Mouse (Mus musculus): ENCODE data around the gene Dmrtc2.

The Dmrtc2 gene

GRCm38 (mm10) chr7:24902630-24903443, 33.0 kb downstream of the Dmrtc2 start, which contains the start of gene Arhgef1:
Arhgef1 (plus strand) TSS chr7:24902912.
- DNase-seq: peak; percentile 86 to 89

- DNase-seq: no peak
Measured at GRCm38 (mm10) chr7:24903444-24903825, 33.6 kb downstream of the Dmrtc2 start.

GRCm38 (mm10) chr7:24904070-24904483, 34.2 kb downstream of the Dmrtc2 start:
- peak; percentile 98 to 99 for DNase-seq

GRCm38 (mm10) chr7:24904936-24905335, 35.1 kb downstream of the Dmrtc2 start:
- peak; percentile 67 to 81 for DNase-seq

- DNase-seq: no peak
Measured at GRCm38 (mm10) chr7:24906551-24906950, 36.7 kb downstream of the Dmrtc2 start.

- peak; percentile 70 to 80 for DNase-seq
Measured at GRCm38 (mm10) chr7:24907211-24907748, 37.4 kb downstream of the Dmrtc2 start.

DNA sequence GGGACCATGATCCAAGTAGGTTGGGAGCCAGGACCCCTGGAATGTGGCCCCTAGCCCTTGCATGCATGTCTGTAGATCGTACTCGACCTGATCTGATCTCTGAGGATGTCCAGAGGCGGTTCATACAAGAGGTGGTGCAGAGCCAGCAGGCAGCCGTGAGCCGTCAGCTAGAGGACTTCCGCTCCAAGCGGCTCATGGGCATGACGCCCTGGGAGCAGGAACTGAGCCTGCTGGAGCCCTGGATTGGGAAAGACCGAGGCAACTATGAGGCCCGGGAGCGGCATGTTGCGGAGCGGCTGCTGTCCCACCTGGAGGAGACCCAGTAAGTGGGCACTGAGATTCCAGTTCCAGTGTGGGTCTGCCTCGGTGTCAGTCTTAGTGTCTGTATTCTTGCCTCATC, 42.6 kb downstream of the Dmrtc2 start:
- DNase-seq: no peak

- no peak for DNase-seq
Measured at GRCm38 (mm10) chr7:24918763-24919323, 49.0 kb downstream of the Dmrtc2 start.

- peak in 1 of 2 experiments; percentile 51 for DNase-seq
Measured at GRCm38 (mm10) chr7:24919728-24920127, 49.9 kb downstream of the Dmrtc2 start.

All from lung, postnatal 4 days (tissue).